Mouse (Mus musculus) kidney, embryonic 16.5 days (tissue): ENCODE measurements around the gene Gm20388. TPM values are rescaled to one million over a fixed set of nuclear protein-coding genes. Genes with fewer than 3 reads are reported as not detected.

Source experiments
- ATAC-seq: fragments of 200-750 bp; cut with Nextera tagmentation; 2 replicates; pipeline ENCODE4 v1.8.0; 2017; ENCODE audit warnings: moderate TSS enrichment; ENCODE audit not compliant: low FRiP score, low TSS enrichment
- H3K27ac ChIP-seq: fragments of 300-500 bp; sonication (generic); 2 replicates; pipeline ENCODE4 v1.5.1; 2014; ENCODE audit warnings: low read length
- H3K27me3 ChIP-seq: fragments of 300-500 bp; sonication (generic); 2 replicates; pipeline ENCODE4 v1.6.1; 2014; ENCODE audit warnings: low read length, control low read depth, mixed read lengths; ENCODE audit not compliant: insufficient read depth
- H3K36me3 ChIP-seq: fragments of 300-500 bp; sonication (generic); 2 replicates; pipeline ENCODE4 v1.6.1; 2014; ENCODE audit warnings: low read length, control low read depth, mixed read lengths; ENCODE audit not compliant: insufficient read depth
- H3K4me1 ChIP-seq: fragments of 300-500 bp; sonication (generic); 2 replicates; pipeline ENCODE4 v1.6.1; 2014; ENCODE audit warnings: low read length, control low read depth, mixed read lengths; ENCODE audit not compliant: insufficient read depth
- H3K4me2 ChIP-seq: fragments of 300-500 bp; sonication (generic); replicated peaks from 2 replicates; pipeline ENCODE4 v1.6.1; 2014; ENCODE audit warnings: low read depth, low read length
- H3K4me3 ChIP-seq: fragments of 300-500 bp; sonication (generic); 2 replicates; pipeline ENCODE4 v1.5.1; 2014; ENCODE audit warnings: mild to moderate bottlenecking, low read length
- H3K9ac ChIP-seq: fragments of 300-500 bp; sonication (generic); replicated peaks from 2 replicates; pipeline ENCODE4 v1.6.1; 2014; ENCODE audit warnings: low read length
- H3K9me3 ChIP-seq: fragments of 300-500 bp; sonication (generic); 2 replicates; pipeline ENCODE4 v1.6.1; 2016; ENCODE audit warnings: low read length, control low read depth
- WGBS: fragments of 180-500 bp; shearing (Covaris S2); extraction: QIAGEN DNeasy Blood & Tissue Kit; methylation state at CpG from one replicate; pipeline ENCODE4 v1.1.7; 2014; 5-methylcytosine and 5-hydroxymethylcytosine counted together
- polyA plus RNA-seq: library from polyadenylated mRNA; unstranded; fragments of >200 nt; fragmentation: Nextera tagmentation; extraction: Ambion mirVana; gene quantifications from 2 replicates; pipeline ENCODE4 v1.2.1, GENCODE M21; 2015

Gene Gm20388
- polyA plus RNA-seq, 1 experiment from 2014 or later, result 7.7 TPM

- Histone ChIP-seq H3K4me1 (no peaks in the 10 kb centered on the region; the same call in 1 of the 2 replicates), H3K9ac (no peak overlapping the region), H3K27me3 (no peaks in the 10 kb centered on the region), H3K4me3 (no peak overlapping the region), H3K9me3 (no peaks in the 10 kb centered on the region), H3K27ac (no peak overlapping the region), H3K4me2 (no peak overlapping the region), H3K36me3 (no peaks in the 10 kb centered on the region)
- WGBS, result 74% methylated on average over 3 of the region's 3 CpGs
- no peak for ATAC-seq
Measured at GRCm38 (mm10) chr8:124184078-124184477, 4273.4 kb downstream of the Gm20388 start.

DNA sequence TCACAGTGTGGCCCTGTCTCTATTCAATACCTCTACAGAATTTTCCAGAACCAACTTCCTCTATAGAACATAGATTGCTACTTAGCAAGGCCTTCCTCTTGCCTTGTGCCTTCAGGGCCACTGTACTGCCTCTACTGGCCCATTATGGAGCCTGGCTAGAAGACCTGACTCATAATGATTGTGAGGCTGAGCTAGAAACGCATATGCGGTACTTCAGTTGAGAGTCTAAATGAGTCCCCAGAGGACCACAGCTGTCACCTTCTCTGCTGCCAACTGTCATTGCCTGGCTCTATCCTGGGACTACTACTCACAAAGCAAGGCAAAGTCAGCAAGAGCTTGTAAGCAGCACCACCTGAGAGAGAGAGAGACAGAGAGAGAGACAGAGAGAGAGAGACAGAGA is 4273.9 kb downstream of the Gm20388 start:
- no peak for ATAC-seq
- WGBS, result 71% methylated on average over 2 of the region's 2 CpGs
- H3K9me3 ChIP-seq, result no peaks in the 10 kb centered on the region
- no peak overlapping the region for H3K4me2 ChIP-seq
- H3K9ac ChIP-seq, result no peak overlapping the region
- H3K4me1 ChIP-seq, result no peaks in the 10 kb centered on the region; the same call in 1 of the 2 replicates
- no peak overlapping the region for H3K4me3 ChIP-seq
- no peaks in the 10 kb centered on the region for H3K36me3 ChIP-seq
- H3K27ac ChIP-seq, result no peak overlapping the region
- no peaks in the 10 kb centered on the region for H3K27me3 ChIP-seq

- H3K9ac ChIP-seq, result no peak overlapping the region
- H3K27me3 ChIP-seq, result no peaks in the 10 kb centered on the region
- H3K4me2 ChIP-seq, result no peak overlapping the region
- no peaks in the 10 kb centered on the region; the same call in 1 of the 2 replicates for H3K4me1 ChIP-seq
- 84% methylated on average over 6 of the region's 6 CpGs for WGBS
- no peak overlapping the region for H3K4me3 ChIP-seq
- no peaks in the 10 kb centered on the region for H3K36me3 ChIP-seq
- no peak for ATAC-seq
- no peaks in the 10 kb centered on the region for H3K9me3 ChIP-seq
- no peak overlapping the region for H3K27ac ChIP-seq
Measured at GRCm38 (mm10) chr8:124185081-124185480, 4274.4 kb downstream of the Gm20388 start.

GRCm38 (mm10) chr8:124190388-124190787 is 4279.7 kb downstream of the Gm20388 start:
- H3K4me2 ChIP-seq, result no peak overlapping the region
- no peaks in the 10 kb centered on the region for H3K4me1 ChIP-seq
- H3K27ac ChIP-seq, result no peak overlapping the region
- no peak overlapping the region for H3K4me3 ChIP-seq
- no peaks in the 10 kb centered on the region for H3K9me3 ChIP-seq
- H3K27me3 ChIP-seq, result no peaks in the 10 kb centered on the region
- H3K9ac ChIP-seq, result no peak overlapping the region
- no peaks in the 10 kb centered on the region for H3K36me3 ChIP-seq
- no peak for ATAC-seq
- WGBS, result 77% methylated on average over 7 of the region's 7 CpGs

- ATAC-seq, result no peak
- Histone ChIP-seq H3K27me3 (no peaks in the 10 kb centered on the region), H3K4me2 (no peak overlapping the region), H3K9ac (no peak overlapping the region), H3K4me3 (no peak overlapping the region), H3K27ac (no peak overlapping the region), H3K36me3 (no peaks in the 10 kb centered on the region), H3K4me1 (peaks cover 10% of the 10 kb centered on the region), H3K9me3 (no peaks in the 10 kb centered on the region)
- 84% methylated on average over 4 of the region's 4 CpGs for WGBS
Measured at GRCm38 (mm10) chr8:124192242-124192641, 4281.6 kb downstream of the Gm20388 start.

- H3K36me3 ChIP-seq, result no peaks in the 10 kb centered on the region
- ATAC-seq, result no peak
- H3K4me2 ChIP-seq, result no peak overlapping the region
- H3K9ac ChIP-seq, result no peak overlapping the region
- no peak overlapping the region for H3K4me3 ChIP-seq
- H3K27me3 ChIP-seq, result no peaks in the 10 kb centered on the region
- no peaks in the 10 kb centered on the region for H3K9me3 ChIP-seq
- peaks cover 10% of the 10 kb centered on the region for H3K4me1 ChIP-seq
- H3K27ac ChIP-seq, result no peak overlapping the region
- 74% methylated on average over 10 of the region's 10 CpGs for WGBS
Measured at GRCm38 (mm10) chr8:124192976-124193375, 4282.3 kb downstream of the Gm20388 start.

DNA sequence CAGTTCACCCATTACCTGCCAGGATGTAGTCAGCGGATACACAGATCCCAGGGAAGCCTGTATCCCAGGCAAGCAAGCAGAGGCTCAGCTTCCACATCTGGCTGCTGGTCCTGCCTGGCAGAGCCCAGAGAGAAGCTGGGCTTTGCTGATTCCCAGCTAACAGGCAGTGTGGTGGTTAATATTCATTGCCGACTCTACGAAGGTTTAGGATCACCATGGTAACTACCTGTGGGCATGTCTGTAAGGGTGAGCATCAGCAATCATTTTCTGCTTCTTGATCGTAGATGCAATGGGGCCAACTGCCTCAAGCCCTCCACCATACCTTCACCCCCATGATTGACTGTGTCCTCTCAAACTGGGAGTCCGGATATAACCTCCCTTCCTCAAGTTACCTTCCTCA is 4283.4 kb downstream of the Gm20388 start:
- Histone ChIP-seq H3K36me3 (no peaks in the 10 kb centered on the region), H3K27me3 (no peaks in the 10 kb centered on the region), H3K9me3 (no peaks in the 10 kb centered on the region), H3K4me1 (peaks cover 10% of the 10 kb centered on the region), H3K9ac (no peak overlapping the region), H3K4me2 (no peak overlapping the region), H3K27ac (no peak overlapping the region), H3K4me3 (no peak overlapping the region)
- WGBS, result 78% methylated on average over 5 of the region's 5 CpGs
- ATAC-seq, result no peak

- H3K36me3 ChIP-seq, result no peaks in the 10 kb centered on the region
- peak overlapping the region; percentile 22; the same call in 1 of the 2 replicates for H3K9ac ChIP-seq
- WGBS, result 13% methylated on average over 5 of the region's 5 CpGs
- H3K9me3 ChIP-seq, result no peaks in the 10 kb centered on the region
- H3K4me3 ChIP-seq, result no peak overlapping the region
- no peak overlapping the region for H3K4me2 ChIP-seq
- no peaks in the 10 kb centered on the region for H3K27me3 ChIP-seq
- peaks cover 10% of the 10 kb centered on the region for H3K4me1 ChIP-seq
- peak; percentile 63 for ATAC-seq
- H3K27ac ChIP-seq, result no peak overlapping the region; the same call in 1 of the 2 replicates
Measured at GRCm38 (mm10) chr8:124196195-124196594, 4285.6 kb downstream of the Gm20388 start.

DNA sequence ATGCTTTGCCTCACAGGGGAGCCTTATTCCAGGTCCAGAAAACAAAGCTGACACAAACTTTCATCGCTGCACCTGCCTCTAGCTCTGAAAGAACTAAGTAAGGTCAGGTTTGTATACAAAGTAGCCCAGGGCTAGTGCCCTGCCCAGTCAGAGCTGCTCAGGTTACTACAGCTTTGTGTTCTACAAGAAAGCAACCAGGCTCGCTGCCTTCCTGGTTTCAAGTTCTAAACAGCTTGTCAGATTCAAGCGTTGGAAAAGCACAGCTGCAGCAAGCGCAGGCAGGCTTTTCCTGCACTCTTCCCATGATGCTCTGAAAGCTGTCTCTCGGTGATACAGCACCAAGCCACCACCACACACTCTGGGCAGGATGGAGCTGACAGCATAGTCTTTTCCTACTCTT is 4286.2 kb downstream of the Gm20388 start:
- Histone ChIP-seq H3K4me1 (peaks cover 10% of the 10 kb centered on the region), H3K36me3 (no peaks in the 10 kb centered on the region), H3K4me3 (no peak overlapping the region), H3K9ac (no peak overlapping the region), H3K27ac (no peak overlapping the region; the same call in 1 of the 2 replicates), H3K4me2 (no peak overlapping the region), H3K9me3 (no peaks in the 10 kb centered on the region), H3K27me3 (no peaks in the 10 kb centered on the region)
- WGBS, result 20% methylated on average over 5 of the region's 5 CpGs
- no peak for ATAC-seq

DNA sequence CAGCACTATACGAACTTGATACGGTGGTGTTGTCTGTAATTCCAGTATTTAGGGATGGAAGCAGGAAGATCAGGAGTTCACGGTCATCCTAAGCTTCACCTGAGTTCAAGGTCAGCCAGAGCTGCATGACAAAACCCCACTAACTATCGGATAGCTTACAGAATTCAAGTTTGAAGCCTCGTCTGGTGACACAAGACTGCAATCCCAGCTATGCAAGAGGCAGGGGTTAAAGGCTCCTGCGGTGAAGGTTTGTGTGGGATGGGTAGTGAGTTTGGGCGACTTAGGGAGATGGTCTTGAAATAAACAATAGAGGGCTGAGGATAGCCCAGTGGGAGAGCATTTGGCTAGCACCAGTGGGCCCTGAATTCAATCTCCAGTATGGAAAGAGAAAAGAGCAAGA is 4287.6 kb downstream of the Gm20388 start:
- Histone ChIP-seq H3K9ac (no peak overlapping the region), H3K4me3 (no peak overlapping the region), H3K9me3 (no peaks in the 10 kb centered on the region), H3K4me2 (no peak overlapping the region), H3K36me3 (no peaks in the 10 kb centered on the region), H3K27me3 (no peaks in the 10 kb centered on the region), H3K4me1 (peaks cover 10% of the 10 kb centered on the region), H3K27ac (no peak overlapping the region)
- WGBS, result 78% methylated on average over 7 of the region's 7 CpGs
- ATAC-seq, result no peak
